8 mouse cellular contexts compared by ENCODE assay signal in genomic region chr7:45509181-45509882, GRCm38 (mm10). TPM values are rescaled to one million over a fixed set of nuclear protein-coding genes. Genes with fewer than 3 reads are reported as not detected.
DNase-seq lines count a peak whose midpoint lies in the region; ATAC-seq and TF ChIP-seq lines count a peak whose summit lies in the region.

No protein-coding gene starts in this region.

- peaks cover 8% of the 10 kb centered on the region; the same call in 1 of the 2 replicates for H3K79me2 ChIP-seq in macrophage (ENCODE audit: inconsistent target)

- DNase-seq in heart, postnatal 36 days = no peak
- DNase-seq in G1E (ENCODE audit: low spot score) = no peak
- DNase-seq in left cerebral cortex, postnatal 25 days (ENCODE audit: low spot score in 2 of 2) = no peak
- no peak for DNase-seq in right cerebral cortex, adult 2 months (ENCODE audit: low spot score in 2 of 2)
- no peak for DNase-seq in frontal cortex, postnatal 36 days (ENCODE audit: low spot score in 2 of 2)

- H3K27ac ChIP-seq in heart, embryonic 14.5 days (replicated peaks in 1 of 2; ENCODE audit: control insufficient read depth in 1 of 2, insufficient read depth in 1 of 2, low read depth in 2 of 2, low read length in 2 of 2) = peak overlapping the region in 1 of 2 experiments; percentile 87; a peak in 2 of 4 replicates
- H3K27ac ChIP-seq in heart, embryonic 16.5 days (ENCODE audit: low read length) = peak overlapping the region; percentile 86
- peak overlapping the region; percentile 77 for H3K27ac ChIP-seq in macrophage

- H3K9ac ChIP-seq in heart, embryonic 14.5 days (ENCODE audit: low read length) = peak overlapping the region; percentile 87
- peak overlapping the region; percentile 94 for H3K9ac ChIP-seq in heart, embryonic 16.5 days (ENCODE audit: low read length)

- intact Hi-C loops in heart, postnatal 36 days (cut with DNase I) = no loop called here
- intact Hi-C loops in left cerebral cortex, postnatal 25 days (cut with DNase I) = no loop called here

- no peaks in the 10 kb centered on the region for H3K9me3 ChIP-seq in heart, embryonic 14.5 days (ENCODE audit: control insufficient read depth, low read length)
- H3K9me3 ChIP-seq in G1E (replicated peaks) = no peaks in the 10 kb centered on the region
- no peaks in the 10 kb centered on the region for H3K9me3 ChIP-seq in heart, embryonic 16.5 days (replicated peaks; ENCODE audit: control insufficient read depth, low read length)

- peaks cover 6 to 15% of the 10 kb centered on the region in 2 experiments for H3K4me1 ChIP-seq in heart, embryonic 14.5 days (ENCODE audit: control insufficient read depth in 2 of 2, insufficient read depth in 2 of 2, low read length in 2 of 2)
- peaks cover 43% of the 10 kb centered on the region for H3K4me1 ChIP-seq in G1E (ENCODE audit: insufficient read depth, low read depth, low read length)
- H3K4me1 ChIP-seq in heart, embryonic 16.5 days (ENCODE audit: control insufficient read depth, insufficient read depth, low read length) = peaks cover 12% of the 10 kb centered on the region

- peaks cover 37% of the 10 kb centered on the region for H3K36me3 ChIP-seq in heart, embryonic 14.5 days (ENCODE audit: control insufficient read depth, insufficient read depth, low read length)
- H3K36me3 ChIP-seq in G1E (replicated peaks) = peaks cover 39% of the 10 kb centered on the region
- no peaks in the 10 kb centered on the region for H3K36me3 ChIP-seq in heart, embryonic 16.5 days (ENCODE audit: control insufficient read depth, insufficient read depth)
- no peaks in the 10 kb centered on the region; the same call in 1 of the 2 replicates for H3K36me3 ChIP-seq in macrophage (ENCODE audit: inconsistent target)

- H3K27me3 ChIP-seq in heart, embryonic 14.5 days (ENCODE audit: control insufficient read depth, insufficient read depth, low read length) = no peaks in the 10 kb centered on the region
- H3K27me3 ChIP-seq in G1E (ENCODE audit: insufficient read depth, low read length) = no peaks in the 10 kb centered on the region
- H3K27me3 ChIP-seq in heart, embryonic 16.5 days (ENCODE audit: control insufficient read depth, insufficient read depth, low read length) = no peaks in the 10 kb centered on the region

- 35% methylated on average over 19 of the region's 19 CpGs for whole genome bisulfite sequencing in heart, embryonic 14.5 days
- 30% methylated on average over 19 of the region's 19 CpGs for WGBS in heart, embryonic 16.5 days
- WGBS in macrophage (ENCODE audit: missing documents) = 9% methylated on average over 18 of the region's 19 CpGs

- no peak for ATAC-seq in heart, embryonic 14.5 days (ENCODE audit: insufficient number of reproducible peaks, insufficient read depth, low FRiP score, low read depth)
- no peak for ATAC-seq in G1E (ENCODE audit: extremely low read depth, insufficient number of reproducible peaks, low FRiP score, poor library complexity, severe bottlenecking)
- 0 out of 2 replicates have a peak, but pooled peaks have one; percentile 3 for ATAC-seq in heart, embryonic 16.5 days (replicated peaks; ENCODE audit: extremely low read depth, insufficient read depth, low FRiP score)

- H3K4me2 ChIP-seq in heart, embryonic 14.5 days (ENCODE audit: low read length) = peak overlapping the region; percentile 85
- H3K4me2 ChIP-seq in heart, embryonic 16.5 days (ENCODE audit: low read depth, low read length) = peak overlapping the region; percentile 83

- H3K4me3 ChIP-seq in heart, embryonic 14.5 days (ENCODE audit: control insufficient read depth in 1 of 2, insufficient read depth in 1 of 2, low read depth in 1 of 2, low read length in 2 of 2) = peak overlapping the region; percentile 76 to 92
- H3K4me3 ChIP-seq in G1E (ENCODE audit: low read depth, low read length) (peak overlapping the region; percentile 85), macrophage (ENCODE audit: inconsistent target) (peak overlapping the region; percentile 99)
- H3K4me3 ChIP-seq in heart, embryonic 16.5 days (ENCODE audit: low read length) = peak overlapping the region; percentile 91

- TF ChIP-seq CTCF in G1E (IDR thresholded peaks at IDR 0.05; ENCODE audit: low read depth, low read length) = no peak

RNA-seq across cellular contexts. Expression of gene Nucb1, which starts 0.9 kb away (rescaled TPM):
- polyA plus RNA-seq in heart, embryonic 14.5 days (2014; fragmentation: Nextera tagmentation; extraction: Ambion mirVana) = 159 and 160 TPM in 2 replicates
- total RNA-seq in heart, postnatal 36 days (2021) = 100 to 1,000 TPM; 140 to 148 TPM
- total RNA-seq in G1E (2014; fragmentation: Nextera tagmentation) (91.8 and 127 TPM in 2 replicates), G1E (2017) (378 and 409 TPM in 2 replicates)
- polyA plus RNA-seq in G1E (2012) (403 and 408 TPM in 2 replicates), macrophage (2018) (298 to 734 TPM (median 400 TPM) in 3 replicates)
- polyA plus RNA-seq in heart, embryonic 16.5 days (2015; fragmentation: Nextera tagmentation; extraction: Ambion mirVana) = 156 and 160 TPM in 2 replicates
- 100 to 1,000 TPM in 3 of 26 experiments, 10 to 100 TPM in 23; 16.4 to 115 (median 43.0) TPM for total RNA-seq in macrophage (2018; cell fraction: chromatin; rRNA removed)
- 100 to 1,000 TPM; 136 to 323 (median 210) TPM for total RNA-seq in macrophage (2018; cell fraction: cytosol; rRNA removed)
- 100 to 1,000 TPM in 25 of 26 experiments, 10 to 100 TPM in 1; 73.2 to 334 (median 232) TPM for total RNA-seq in macrophage (2018; cell fraction: nucleus; rRNA removed)
- total RNA-seq in left cerebral cortex, postnatal 25 days (2021) = 100 to 1,000 TPM; 103 to 105 TPM

RNA-seq across cellular contexts. Expression of gene Ppp1r15a, which starts 16.7 kb away (rescaled TPM):
- 20.5 and 23.3 TPM in 2 replicates for polyA plus RNA-seq in heart, embryonic 14.5 days (2014; fragmentation: Nextera tagmentation; extraction: Ambion mirVana)
- total RNA-seq in heart, postnatal 36 days (2021) = 10 to 100 TPM; 32.0 to 32.9 TPM
- 57.6 and 75.0 TPM in 2 replicates for total RNA-seq in G1E (2014; fragmentation: Nextera tagmentation)
- 67.9 and 80.2 TPM in 2 replicates for total RNA-seq in G1E (2017)
- polyA plus RNA-seq in G1E (2012) = 56.8 and 62.3 TPM in 2 replicates
- 25.0 and 27.1 TPM in 2 replicates for polyA plus RNA-seq in heart, embryonic 16.5 days (2015; fragmentation: Nextera tagmentation; extraction: Ambion mirVana)
- total RNA-seq in macrophage (2018; cell fraction: chromatin; rRNA removed) = 1,000 to 10,000 TPM in 2 of 26 experiments, 100 to 1,000 TPM in 17, 10 to 100 TPM in 7; 25.4 to 2,234 (median 205) TPM
- 1,000 to 10,000 TPM in 8 of 26 experiments, 100 to 1,000 TPM in 12, 10 to 100 TPM in 6; 42.6 to 2,483 (median 506) TPM for total RNA-seq in macrophage (2018; cell fraction: cytosol; rRNA removed)
- total RNA-seq in macrophage (2018; cell fraction: nucleus; rRNA removed) = 1,000 to 10,000 TPM in 8 of 26 experiments, 100 to 1,000 TPM in 14, 10 to 100 TPM in 4; 38.1 to 2,404 (median 797) TPM
- 21.4 to 32.3 TPM (median 27.6 TPM) in 3 replicates for polyA plus RNA-seq in macrophage (2018)
- total RNA-seq in left cerebral cortex, postnatal 25 days (2021) = 10 to 100 TPM; 22.0 to 22.2 TPM

RNA-seq across cellular contexts. Expression of gene Plekha4, which starts 16.8 kb away (rescaled TPM):
- polyA plus RNA-seq in heart, embryonic 14.5 days (2014; fragmentation: Nextera tagmentation; extraction: Ambion mirVana) = 0.80 and 1.2 TPM in 2 replicates
- 1 to 10 TPM; 2.7 to 3.2 TPM for total RNA-seq in heart, postnatal 36 days (2021)
- total RNA-seq in G1E (2014; fragmentation: Nextera tagmentation) (1.5 and 1.7 TPM in 2 replicates), G1E (2017) (0.70 and 2.8 TPM in 2 replicates)
- polyA plus RNA-seq in G1E (2012) (1.2 and 1.3 TPM in 2 replicates), macrophage (2018) (0.04 to 1.5 TPM (median 0.68 TPM) in 3 replicates)
- 1.3 and 1.8 TPM in 2 replicates for polyA plus RNA-seq in heart, embryonic 16.5 days (2015; fragmentation: Nextera tagmentation; extraction: Ambion mirVana)
- 10 to 100 TPM in 4 of 26 experiments, 1 to 10 TPM in 22; 1.5 to 53.4 (median 6.1) TPM for total RNA-seq in macrophage (2018; cell fraction: chromatin; rRNA removed)
- 1 to 10 TPM in 4 of 26 experiments, under 1 TPM in 22; 0.28 to 1.7 (median 0.69) TPM for total RNA-seq in macrophage (2018; cell fraction: cytosol; rRNA removed)
- 10 to 100 TPM in 3 of 26 experiments, 1 to 10 TPM in 23; 1.0 to 29.3 (median 5.1) TPM for total RNA-seq in macrophage (2018; cell fraction: nucleus; rRNA removed)
- total RNA-seq in left cerebral cortex, postnatal 25 days (2021) = 1 to 10 TPM; 1.2 to 2.7 TPM

RNA-seq across cellular contexts. Expression of gene Dhdh, which starts 20.7 kb away (rescaled TPM):
- 5.2 and 5.7 TPM in 2 replicates for polyA plus RNA-seq in heart, embryonic 14.5 days (2014; fragmentation: Nextera tagmentation; extraction: Ambion mirVana)
- 1 to 10 TPM; 7.6 to 7.7 TPM for total RNA-seq in heart, postnatal 36 days (2021)
- 17.7 and 18.0 TPM in 2 replicates for total RNA-seq in G1E (2014; fragmentation: Nextera tagmentation)
- 4.8 and 6.8 TPM in 2 replicates for total RNA-seq in G1E (2017)
- 1.3 and 1.6 TPM in 2 replicates for polyA plus RNA-seq in G1E (2012)
- polyA plus RNA-seq in heart, embryonic 16.5 days (2015; fragmentation: Nextera tagmentation; extraction: Ambion mirVana) = 3.4 TPM in 2 replicates
- 10 to 100 TPM in 18 of 26 experiments, 1 to 10 TPM in 8; 2.6 to 55.0 (median 19.6) TPM for total RNA-seq in macrophage (2018; cell fraction: chromatin; rRNA removed)
- total RNA-seq in macrophage (2018; cell fraction: cytosol; rRNA removed) = 10 to 100 TPM in 22 of 26 experiments, 1 to 10 TPM in 4; 8.2 to 18.0 (median 12.3) TPM
- 10 to 100 TPM in 16 of 26 experiments, 1 to 10 TPM in 10; 4.7 to 44.0 (median 13.7) TPM for total RNA-seq in macrophage (2018; cell fraction: nucleus; rRNA removed)
- polyA plus RNA-seq in macrophage (2018) = 12.5 to 24.6 TPM (median 12.8 TPM) in 3 replicates
- 1 to 10 TPM; 2.7 to 4.0 TPM for total RNA-seq in left cerebral cortex, postnatal 25 days (2021)

RNA-seq across cellular contexts. Expression of gene Gm45808, which starts 22.7 kb away (rescaled TPM):
- not detected in 2 replicates for polyA plus RNA-seq in heart, embryonic 14.5 days (2014; fragmentation: Nextera tagmentation; extraction: Ambion mirVana)
- total RNA-seq in heart, postnatal 36 days (2021) = 1 to 10 TPM; 5.4 to 5.8 TPM
- not detected in 2 replicates for total RNA-seq in G1E (2014; fragmentation: Nextera tagmentation)
- total RNA-seq in G1E (2017) = not detected in 2 replicates
- polyA plus RNA-seq in G1E (2012) = not detected in 2 replicates
- not detected in 2 replicates for polyA plus RNA-seq in heart, embryonic 16.5 days (2015; fragmentation: Nextera tagmentation; extraction: Ambion mirVana)
- total RNA-seq in macrophage (2018; cell fraction: chromatin; rRNA removed) = not detected
- total RNA-seq in macrophage (2018; cell fraction: cytosol; rRNA removed) = under 1 TPM in 7 of 26 experiments, not detected in 19; 0.22 to 0.78 (median 0.34) TPM
- total RNA-seq in macrophage (2018; cell fraction: nucleus; rRNA removed) = not detected
- polyA plus RNA-seq in macrophage (2018) = not detected in 3 replicates
- total RNA-seq in left cerebral cortex, postnatal 25 days (2021) = under 1 TPM in 1 of 2 experiments, not detected in 1; 0.73 TPM
